Mouse (Mus musculus) heart, postnatal 14 days (tissue): ENCODE data around the gene Ccn2. TPM values are rescaled to one million over a fixed set of nuclear protein-coding genes. Genes with fewer than 3 reads are reported as not detected.

Experiments
- DNase-seq, 2 experiments: peaks; one replicate each; pipeline ENCODE4 v3.0.0; 2021 to 2022
- intact Hi-C: fragments of 180-260 bp; cut with DNase I; formaldehyde crosslinking; loops from one replicate; pipeline ENCODE4 v1.15.1; 2025
- total RNA-seq, 2 experiments: library from RNA; stranded (reverse); gene quantifications; 2 replicates each; pipeline ENCODE4 v1.2.3; 2021

The Ccn2 gene
- total RNA-seq, 2 experiments from 2014 or later, result 61.8 to 65.7 TPM

- DNase-seq, result no peak
- intact Hi-C loops, result loop anchor here (10.0 kb wide), 1 partner anchor 228 kb away; the partner anchor contains the start of gene Med23
These were observed 41.7 kb downstream of the Ccn2 start for GRCm38 (mm10) chr10:24636986-24637385.

- intact Hi-C loops, result loop anchor here (10.0 kb wide), 1 partner anchor 226 kb away; the partner anchor contains the start of gene Med23
- no peak for DNase-seq
These were observed 43.2 kb downstream of the Ccn2 start for GRCm38 (mm10) chr10:24638306-24639070.

GRCm38 (mm10) chr10:24639596-24639995, 44.4 kb downstream of the Ccn2 start:
- intact Hi-C loops, result loop anchor here (10.0 kb wide), 1 partner anchor 225 kb away; the partner anchor contains the start of gene Med23
- DNase-seq, result no peak

- DNase-seq, result no peak
- intact Hi-C loops, result loop anchor here (5.0 kb wide), 1 partner anchor 142 kb away; no protein-coding TSS in a partner anchor
These were observed 45.1 kb downstream of the Ccn2 start for GRCm38 (mm10) chr10:24640186-24640875.

- intact Hi-C loops, result loop anchor here (5.0 kb wide), 1 partner anchor 141 kb away; no protein-coding TSS in a partner anchor
- DNase-seq, result no peak
These were observed 46.3 kb downstream of the Ccn2 start for GRCm38 (mm10) chr10:24641416-24642140.

- intact Hi-C loops, result loop anchor here (5.0 kb wide), 1 partner anchor 139 kb away; no protein-coding TSS in a partner anchor
- no peak for DNase-seq
These were observed 47.7 kb downstream of the Ccn2 start for GRCm38 (mm10) chr10:24642796-24643580.

GRCm38 (mm10) chr10:24645169-24645568, 49.9 kb downstream of the Ccn2 start:
- intact Hi-C loops, result no loop called here
- DNase-seq, result peak; percentile 60 to 65

Other genes with a start within 250 kb of the Ccn2 start
- 1 to 10 TPM; 5.5 to 6.5 TPM for gene Enpp1, start 116.7 kb downstream of the Ccn2 start, total RNA-seq
- 1 to 10 TPM; 5.6 to 9.0 TPM for gene Enpp3, start 247.4 kb downstream of the Ccn2 start, total RNA-seq